Mouse (Mus musculus): ENCODE data around the gene Hpse. TPM values are rescaled to one million over a fixed set of nuclear protein-coding genes. Genes with fewer than 3 reads are reported as not detected.

The Hpse gene
- total and polyA plus RNA-seq, 3 experiments: not detected

GRCm38 (mm10) chr5:100656352-100656751 lies 63.2 kb downstream of the Hpse start:
- Histone ChIP-seq H3K4me3 (ENCODE audit: low read depth, low read length) (no peak overlapping the region), H3K4me1 (ENCODE audit: insufficient read depth, low read depth, low read length) (peaks cover 17% of the 10 kb centered on the region), H3K9me3 (replicated peaks) (no peaks in the 10 kb centered on the region), H3K36me3 (replicated peaks) (peaks cover 87% of the 10 kb centered on the region), H3K27me3 (ENCODE audit: insufficient read depth, low read length) (peaks cover 5% of the 10 kb centered on the region)
- DNase-seq (ENCODE audit: low spot score): no peak
- peak; percentile 28; the same call in 1 of the 2 replicates for ATAC-seq (ENCODE audit: extremely low read depth, insufficient number of reproducible peaks, low FRiP score, poor library complexity, severe bottlenecking)
- TF ChIP-seq POLR2AphosphoS5 (IDR thresholded peaks at IDR 0.05; ENCODE audit: insufficient replicate concordance, low read depth, low read length) (no peak), TAL1 (conservative IDR thresholded peaks at IDR 0.05; ENCODE audit: low read depth, low read length) (no peak), GATA1 (IDR thresholded peaks at IDR 0.05; ENCODE audit: borderline replicate concordance, low read length) (no peak), GATA2 (IDR thresholded peaks at IDR 0.05; ENCODE audit: borderline replicate concordance, low read depth, low read length) (no peak), CTCF (IDR thresholded peaks at IDR 0.05; ENCODE audit: low read depth, low read length) (no peak)

GRCm38 (mm10) chr5:100652327-100652726 lies 67.2 kb downstream of the Hpse start:
- TF ChIP-seq POLR2AphosphoS5 (IDR thresholded peaks at IDR 0.05; ENCODE audit: insufficient replicate concordance, low read depth, low read length) (no peak), CTCF (IDR thresholded peaks at IDR 0.05; ENCODE audit: low read depth, low read length) (no peak), TAL1 (conservative IDR thresholded peaks at IDR 0.05; ENCODE audit: low read depth, low read length) (no peak), GATA2 (IDR thresholded peaks at IDR 0.05; ENCODE audit: borderline replicate concordance, low read depth, low read length) (no peak), GATA1 (IDR thresholded peaks at IDR 0.05; ENCODE audit: borderline replicate concordance, low read length) (no peak)
- DNase-seq (ENCODE audit: low spot score) (no peak), ATAC-seq (ENCODE audit: extremely low read depth, insufficient number of reproducible peaks, low FRiP score, poor library complexity, severe bottlenecking) (no peak)
- H3K9me3 ChIP-seq (replicated peaks): no peaks in the 10 kb centered on the region
- no peak overlapping the region for H3K4me3 ChIP-seq (ENCODE audit: low read depth, low read length)
- peaks cover 52% of the 10 kb centered on the region for H3K4me1 ChIP-seq (ENCODE audit: insufficient read depth, low read depth, low read length)
- H3K27me3 ChIP-seq (ENCODE audit: insufficient read depth, low read length): peaks cover 11% of the 10 kb centered on the region
- peaks cover 46% of the 10 kb centered on the region for H3K36me3 ChIP-seq (replicated peaks)

GRCm38 (mm10) chr5:100651486-100651885 lies 68.0 kb downstream of the Hpse start:
- no peak overlapping the region for H3K4me3 ChIP-seq (ENCODE audit: low read depth, low read length)
- peaks cover 54% of the 10 kb centered on the region for H3K4me1 ChIP-seq (ENCODE audit: insufficient read depth, low read depth, low read length)
- TF ChIP-seq TAL1 (conservative IDR thresholded peaks at IDR 0.05; ENCODE audit: low read depth, low read length): no peak
- no peak for TF ChIP-seq GATA1 (IDR thresholded peaks at IDR 0.05; ENCODE audit: borderline replicate concordance, low read length)
- no peak for TF ChIP-seq CTCF (IDR thresholded peaks at IDR 0.05; ENCODE audit: low read depth, low read length)
- no peak for TF ChIP-seq GATA2 (IDR thresholded peaks at IDR 0.05; ENCODE audit: borderline replicate concordance, low read depth, low read length)
- no peak for TF ChIP-seq POLR2AphosphoS5 (IDR thresholded peaks at IDR 0.05; ENCODE audit: insufficient replicate concordance, low read depth, low read length)
- no peak for DNase-seq (ENCODE audit: low spot score)
- peaks cover 11% of the 10 kb centered on the region for H3K27me3 ChIP-seq (ENCODE audit: insufficient read depth, low read length)
- H3K9me3 ChIP-seq (replicated peaks): no peaks in the 10 kb centered on the region
- ATAC-seq (ENCODE audit: extremely low read depth, insufficient number of reproducible peaks, low FRiP score, poor library complexity, severe bottlenecking): no peak
- H3K36me3 ChIP-seq (replicated peaks): peaks cover 39% of the 10 kb centered on the region

GRCm38 (mm10) chr5:100650969-100651368 lies 68.5 kb downstream of the Hpse start:
- TF ChIP-seq GATA2 (IDR thresholded peaks at IDR 0.05; ENCODE audit: borderline replicate concordance, low read depth, low read length) (no peak), POLR2AphosphoS5 (IDR thresholded peaks at IDR 0.05; ENCODE audit: insufficient replicate concordance, low read depth, low read length) (no peak), TAL1 (conservative IDR thresholded peaks at IDR 0.05; ENCODE audit: low read depth, low read length) (no peak), CTCF (IDR thresholded peaks at IDR 0.05; ENCODE audit: low read depth, low read length) (no peak), GATA1 (IDR thresholded peaks at IDR 0.05; ENCODE audit: borderline replicate concordance, low read length) (no peak)

GRCm38 (mm10) chr5:100648546-100648945 lies 71.0 kb downstream of the Hpse start:
- ATAC-seq (ENCODE audit: extremely low read depth, insufficient number of reproducible peaks, low FRiP score, poor library complexity, severe bottlenecking): no peak
- TF ChIP-seq POLR2AphosphoS5 (IDR thresholded peaks at IDR 0.05; ENCODE audit: insufficient replicate concordance, low read depth, low read length) (no peak), TAL1 (conservative IDR thresholded peaks at IDR 0.05; ENCODE audit: low read depth, low read length) (no peak)
- Histone ChIP-seq H3K9me3 (replicated peaks) (no peaks in the 10 kb centered on the region), H3K4me3 (ENCODE audit: low read depth, low read length) (peak overlapping the region; percentile 65; the same call in 1 of the 2 replicates), H3K27me3 (ENCODE audit: insufficient read depth, low read length) (peaks cover 11% of the 10 kb centered on the region), H3K4me1 (ENCODE audit: insufficient read depth, low read depth, low read length) (peaks cover 76% of the 10 kb centered on the region), H3K36me3 (replicated peaks) (peaks cover 10% of the 10 kb centered on the region)
- peak; percentile 39 for DNase-seq (ENCODE audit: low spot score)

More at GRCm38 (mm10) chr5:100650969-100651368, 68.5 kb downstream of the Hpse start:
- H3K27me3 ChIP-seq (ENCODE audit: insufficient read depth, low read length): peaks cover 11% of the 10 kb centered on the region
- H3K36me3 ChIP-seq (replicated peaks): peaks cover 33% of the 10 kb centered on the region
- no peaks in the 10 kb centered on the region for H3K9me3 ChIP-seq (replicated peaks)
- no peak overlapping the region for H3K4me3 ChIP-seq (ENCODE audit: low read depth, low read length)
- H3K4me1 ChIP-seq (ENCODE audit: insufficient read depth, low read depth, low read length): peaks cover 54% of the 10 kb centered on the region
- ATAC-seq (ENCODE audit: extremely low read depth, insufficient number of reproducible peaks, low FRiP score, poor library complexity, severe bottlenecking) (no peak), DNase-seq (ENCODE audit: low spot score) (no peak)

- H3K4me3 ChIP-seq (ENCODE audit: low read depth, low read length): peak overlapping the region; percentile 65; the same call in 1 of the 2 replicates
- ATAC-seq (ENCODE audit: extremely low read depth, insufficient number of reproducible peaks, low FRiP score, poor library complexity, severe bottlenecking) (peak; percentile 15; the same call in 1 of the 2 replicates), DNase-seq (ENCODE audit: low spot score) (peak; percentile 38)
- TF ChIP-seq GATA1 (IDR thresholded peaks at IDR 0.05; ENCODE audit: borderline replicate concordance, low read length): no peak
- TF ChIP-seq TAL1 (conservative IDR thresholded peaks at IDR 0.05; ENCODE audit: low read depth, low read length): 0 out of 2 replicates have a peak, but pooled peaks have one; percentile 40
- no peak for TF ChIP-seq POLR2AphosphoS5 (IDR thresholded peaks at IDR 0.05; ENCODE audit: insufficient replicate concordance, low read depth, low read length)
- no peak for TF ChIP-seq GATA2 (IDR thresholded peaks at IDR 0.05; ENCODE audit: borderline replicate concordance, low read depth, low read length)
- H3K4me1 ChIP-seq (ENCODE audit: insufficient read depth, low read depth, low read length): peaks cover 80% of the 10 kb centered on the region
- peaks cover 11% of the 10 kb centered on the region for H3K27me3 ChIP-seq (ENCODE audit: insufficient read depth, low read length)
- H3K9me3 ChIP-seq (replicated peaks): no peaks in the 10 kb centered on the region
- H3K36me3 ChIP-seq (replicated peaks): peaks cover 5% of the 10 kb centered on the region
Measured at GRCm38 (mm10) chr5:100648046-100648445, 71.5 kb downstream of the Hpse start.

Measured in G1E (cell line).